Mouse (Mus musculus): ENCODE measurements around the gene Lrrc73. TPM values are rescaled to one million over a fixed set of nuclear protein-coding genes. Genes with fewer than 3 reads are reported as not detected.

Lrrc73 gene
- polyA plus RNA-seq, 1 experiment from 2014 or later: 0.42 TPM

DNA sequence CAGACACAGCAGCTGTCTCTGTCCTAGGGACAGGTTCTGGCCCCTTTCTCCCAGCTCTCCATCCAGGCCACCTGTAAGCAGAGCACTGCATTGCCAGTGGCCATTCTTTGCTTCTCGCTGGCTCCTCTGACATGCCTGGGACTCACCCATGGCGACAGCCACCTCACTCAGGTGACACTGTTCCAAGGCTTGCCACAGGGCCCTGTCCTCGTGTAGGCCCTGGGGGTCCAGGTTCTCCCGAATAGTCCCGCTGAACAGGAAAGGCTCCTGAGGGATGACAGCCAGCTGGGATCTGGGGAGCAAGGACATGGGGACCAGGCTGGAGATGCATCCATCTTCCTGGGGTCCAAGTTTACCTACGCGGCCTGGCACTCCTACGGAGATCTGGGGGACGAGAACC, 50.9 kb downstream of the Lrrc73 start:
- Histone ChIP-seq H3K4me3 (ENCODE audit: low read depth, low read length) (no peak overlapping the region), H3K4me1 (replicated peaks; ENCODE audit: control insufficient read depth, insufficient read depth, low read length) (no peaks in the 10 kb centered on the region), H3K4me2 (replicated peaks; ENCODE audit: low read depth) (no peak overlapping the region), H3K27me3 (replicated peaks; ENCODE audit: control insufficient read depth, insufficient read depth, low read length) (no peaks in the 10 kb centered on the region), H3K9ac (ENCODE audit: low read depth, low read length) (no peak overlapping the region), H3K9me3 (ENCODE audit: control insufficient read depth) (no peaks in the 10 kb centered on the region), H3K27ac (ENCODE audit: low read depth, low read length) (no peak overlapping the region), H3K36me3 (ENCODE audit: control insufficient read depth, insufficient read depth) (peaks cover 36% of the 10 kb centered on the region; the same call in 1 of the 2 replicates)
- WGBS: 93% methylated on average over 9 of the region's 9 CpGs
- ATAC-seq: no peak
- no peak for TF ChIP-seq CTCF (IDR thresholded peaks at IDR 0.05; ENCODE audit: low read depth)

MicroRNAs within 50 kb of the gene (microRNA counts, 519-probe panel; counts per million panel counts)
- not detected for microRNA mmu-miR-693-3p
- not detected for microRNA mmu-miR-693-5p

Small RNAs within 50 kb of the gene (microRNA-seq; reads per million reads assigned to microRNA genes)
- not detected for gene Mir693

Other genes with a start within 250 kb of the Lrrc73 start
- gene Vegfa, start 221.2 kb upstream of the Lrrc73 start, polyA plus RNA-seq (2015; fragmentation: Nextera tagmentation; extraction: Ambion mirVana): 5.9 and 8.2 TPM in 2 replicates
- gene Mrps18a, start 142.5 kb upstream of the Lrrc73 start, polyA plus RNA-seq (2015; fragmentation: Nextera tagmentation; extraction: Ambion mirVana): 121 TPM in 2 replicates
- gene Rsph9, start 109.3 kb upstream of the Lrrc73 start, polyA plus RNA-seq (2015; fragmentation: Nextera tagmentation; extraction: Ambion mirVana): 4.7 and 5.1 TPM in 2 replicates
- gene Mad2l1bp, start 100.0 kb upstream of the Lrrc73 start, polyA plus RNA-seq (2015; fragmentation: Nextera tagmentation; extraction: Ambion mirVana): 38.1 and 40.2 TPM in 2 replicates
- gene Gtpbp2, start 92.5 kb upstream of the Lrrc73 start, polyA plus RNA-seq (2015; fragmentation: Nextera tagmentation; extraction: Ambion mirVana): 22.2 and 28.3 TPM in 2 replicates
- 4.7 and 5.7 TPM in 2 replicates for gene Polh, start 50.9 kb upstream of the Lrrc73 start, polyA plus RNA-seq (2015; fragmentation: Nextera tagmentation; extraction: Ambion mirVana)
- 7.7 and 8.2 TPM in 2 replicates for gene Xpo5, start 50.7 kb upstream of the Lrrc73 start, polyA plus RNA-seq (2015; fragmentation: Nextera tagmentation; extraction: Ambion mirVana)
- 32.1 and 32.3 TPM in 2 replicates for gene Polr1c, start 5.5 kb upstream of the Lrrc73 start, polyA plus RNA-seq (2015; fragmentation: Nextera tagmentation; extraction: Ambion mirVana)
- gene Yipf3, start 5.5 kb upstream of the Lrrc73 start, polyA plus RNA-seq (2015; fragmentation: Nextera tagmentation; extraction: Ambion mirVana): 111 and 119 TPM in 2 replicates
- gene Tjap1, start 29.5 kb downstream of the Lrrc73 start, polyA plus RNA-seq (2015; fragmentation: Nextera tagmentation; extraction: Ambion mirVana): 29.3 and 34.6 TPM in 2 replicates
- 0.33 and 0.42 TPM in 2 replicates for gene Dlk2, start 43.9 kb downstream of the Lrrc73 start, polyA plus RNA-seq (2015; fragmentation: Nextera tagmentation; extraction: Ambion mirVana)
- 5.4 and 6.2 TPM in 2 replicates for gene Abcc10, start 74.8 kb downstream of the Lrrc73 start, polyA plus RNA-seq (2015; fragmentation: Nextera tagmentation; extraction: Ambion mirVana)
- gene Zfp318, start 130.2 kb downstream of the Lrrc73 start, polyA plus RNA-seq (2015; fragmentation: Nextera tagmentation; extraction: Ambion mirVana): 2.2 and 3.8 TPM in 2 replicates
- 0.12 TPM in 1 of 2 replicates, not detected in the other for gene Crip3, start 175.4 kb downstream of the Lrrc73 start, polyA plus RNA-seq (2015; fragmentation: Nextera tagmentation; extraction: Ambion mirVana)
- gene Slc22a7, start 184.9 kb downstream of the Lrrc73 start, polyA plus RNA-seq (2015; fragmentation: Nextera tagmentation; extraction: Ambion mirVana): not detected in 2 replicates
- 0.09 and 0.16 TPM in 2 replicates for gene Ttbk1, start 234.1 kb downstream of the Lrrc73 start, polyA plus RNA-seq (2015; fragmentation: Nextera tagmentation; extraction: Ambion mirVana)
- gene Dnph1, start 243.2 kb downstream of the Lrrc73 start, polyA plus RNA-seq (2015; fragmentation: Nextera tagmentation; extraction: Ambion mirVana): 10.9 and 11.1 TPM in 2 replicates